Mouse (Mus musculus) heart, embryonic 10.5 days (tissue): ENCODE results near the gene Gjb1. TPM values are rescaled to one million over a fixed set of nuclear protein-coding genes. Genes with fewer than 3 reads are reported as not detected.

ENCODE experiments used
- DNase-seq: peaks from one replicate; pipeline ENCODE4 v3.0.0-alpha.2; 2017; ENCODE audit warnings: low spot score
- H3K27ac ChIP-seq: fragments of 300-500 bp; sonication (generic); 2 replicates; pipeline ENCODE4 v1.5.1; 2016; ENCODE audit warnings: mild to moderate bottlenecking
- H3K27me3 ChIP-seq: fragments of 300-500 bp; sonication (generic); 2 replicates; pipeline ENCODE4 v1.6.1; 2016; ENCODE audit warnings: mild to moderate bottlenecking; ENCODE audit not compliant: poor library complexity, insufficient read depth, severe bottlenecking
- H3K36me3 ChIP-seq: fragments of 300-500 bp; sonication (generic); 2 replicates; pipeline ENCODE4 v1.6.1; 2016; ENCODE audit warnings: mild to moderate bottlenecking, moderate library complexity
- H3K4me1 ChIP-seq: fragments of 300-500 bp; sonication (generic); 2 replicates; pipeline ENCODE4 v1.6.1; 2016; ENCODE audit warnings: mild to moderate bottlenecking
- H3K4me3 ChIP-seq: fragments of 300-500 bp; sonication (generic); 2 replicates; pipeline ENCODE4 v1.5.1; 2016; ENCODE audit warnings: mild to moderate bottlenecking, moderate library complexity
- H3K9me3 ChIP-seq: fragments of 300-500 bp; sonication (generic); 2 replicates; pipeline ENCODE4 v1.6.1; 2016; ENCODE audit warnings: mild to moderate bottlenecking, moderate library complexity
- WGBS: fragments of 180-500 bp; shearing (Covaris S2); methylation state at CpG from one replicate; pipeline ENCODE4 v1.1.7; 2016; 5-methylcytosine and 5-hydroxymethylcytosine counted together
- polyA plus RNA-seq: library from polyadenylated mRNA; unstranded; fragments of >200 nt; fragmentation: Nextera tagmentation; extraction: Ambion mirVana; gene quantifications from 2 replicates; pipeline ENCODE4 v1.2.1, GENCODE M21; 2016

The Gjb1 gene
- polyA plus RNA-seq, 1 experiment from 2014 or later, result 6.9 TPM

DNA sequence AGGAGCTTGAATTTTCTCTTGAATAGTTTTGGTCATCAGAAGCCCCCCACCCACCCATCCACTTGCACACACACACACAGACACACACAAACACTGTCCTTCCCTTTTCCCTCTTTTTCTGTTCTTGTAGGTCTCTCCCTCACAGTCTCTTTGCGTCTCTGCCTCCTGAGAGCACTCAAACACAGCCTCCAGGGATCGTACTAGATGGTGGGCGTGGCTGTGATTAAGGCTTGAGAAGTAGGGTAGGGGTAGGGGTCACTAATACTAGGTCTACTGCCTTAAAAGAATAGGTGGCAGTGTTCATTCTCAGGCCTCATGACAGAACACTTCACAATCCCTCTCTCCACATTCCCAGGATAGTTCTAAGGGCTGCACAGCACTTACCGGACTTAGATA, 44.5 kb downstream of the Gjb1 start, which contains the start of gene Zmym3:
Zmym3 (minus strand) TSS at position 150 of the 396 bp plus-strand sequence.
- Histone ChIP-seq H3K4me1 (peaks cover 11% of the 10 kb centered on the region), H3K9me3 (no peaks in the 10 kb centered on the region), H3K4me3 (peak within 1 kb of the TSS; percentile 70), H3K27me3 (peaks cover 15% of the 10 kb centered on the region; the same call in 1 of the 2 replicates), H3K36me3 (peaks cover 10% of the 10 kb centered on the region; the same call in 1 of the 2 replicates), H3K27ac (peak within 1 kb of the TSS; percentile 90)
- no peak for DNase-seq
- WGBS, result 24% methylated on average over 4 of the region's 4 CpGs

DNA sequence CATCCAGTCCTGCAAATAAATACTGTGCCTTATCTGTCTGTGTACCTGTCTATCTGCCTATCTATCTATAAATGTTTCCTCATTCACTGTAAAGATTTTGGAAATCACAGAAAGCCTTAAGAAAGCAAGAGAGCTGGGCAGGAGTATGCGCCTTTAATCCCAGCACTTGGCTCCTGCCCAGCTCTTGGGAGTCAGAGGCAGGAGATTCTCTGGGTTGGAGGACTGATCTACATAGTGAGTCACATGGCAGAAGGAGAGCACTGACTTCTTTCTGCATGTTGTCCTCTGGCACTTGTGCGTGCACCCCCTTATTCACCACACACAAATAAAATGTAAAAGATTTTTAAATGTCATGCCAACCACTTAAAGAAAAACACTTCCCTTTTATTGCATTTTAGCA, 47.3 kb downstream of the Gjb1 start:
- 0 out of 2 replicates have a peak, but pooled peaks cover 14% of the 10 kb centered on the region for H3K27me3 ChIP-seq
- DNase-seq, result no peak
- no peak overlapping the region for H3K27ac ChIP-seq
- H3K4me3 ChIP-seq, result no peak overlapping the region
- no peaks in the 10 kb centered on the region for H3K36me3 ChIP-seq
- H3K9me3 ChIP-seq, result no peaks in the 10 kb centered on the region
- 77% methylated on average over 2 of the region's 2 CpGs for WGBS
- H3K4me1 ChIP-seq, result peaks cover 3% of the 10 kb centered on the region

DNA sequence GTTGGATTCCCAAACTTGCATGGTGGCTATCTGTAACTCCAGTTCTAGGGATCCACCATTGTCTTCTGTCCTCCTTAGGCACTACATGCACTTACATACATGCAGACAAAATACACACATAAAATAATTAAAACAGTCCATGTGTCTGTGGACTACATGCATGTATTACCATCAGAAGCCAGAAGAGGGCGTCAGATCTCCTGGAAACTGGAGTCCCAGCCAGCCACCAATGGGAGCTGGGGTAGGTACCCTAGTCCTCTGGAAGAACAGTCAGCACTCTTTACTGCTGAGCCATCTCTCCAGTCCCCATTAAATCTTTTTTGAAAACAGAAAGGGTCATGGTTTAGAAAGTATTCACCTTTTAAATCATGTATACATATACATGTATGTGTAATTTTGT, 51.6 kb downstream of the Gjb1 start:
- Histone ChIP-seq H3K9me3 (no peaks in the 10 kb centered on the region), H3K4me1 (no peaks in the 10 kb centered on the region), H3K4me3 (no peak overlapping the region), H3K27me3 (peaks cover 7% of the 10 kb centered on the region; the same call in 1 of the 2 replicates), H3K27ac (no peak overlapping the region), H3K36me3 (peaks cover 11% of the 10 kb centered on the region; the same call in 1 of the 2 replicates)
- WGBS, result 4% methylated on average over 1 of the region's 1 CpGs
- no peak for DNase-seq

GRCm38 (mm10) chrX:101428785-101429141, 52.6 kb downstream of the Gjb1 start:
- H3K4me3 ChIP-seq, result peak overlapping the region; percentile 71
- H3K27me3 ChIP-seq, result peaks cover 7% of the 10 kb centered on the region; the same call in 1 of the 2 replicates
- H3K27ac ChIP-seq, result peak overlapping the region; percentile 94
- H3K4me1 ChIP-seq, result no peaks in the 10 kb centered on the region
- DNase-seq, result no peak
- no peaks in the 10 kb centered on the region for H3K9me3 ChIP-seq
- WGBS, result 27% methylated on average over 7 of the region's 7 CpGs
- peaks cover 16% of the 10 kb centered on the region for H3K36me3 ChIP-seq

DNA sequence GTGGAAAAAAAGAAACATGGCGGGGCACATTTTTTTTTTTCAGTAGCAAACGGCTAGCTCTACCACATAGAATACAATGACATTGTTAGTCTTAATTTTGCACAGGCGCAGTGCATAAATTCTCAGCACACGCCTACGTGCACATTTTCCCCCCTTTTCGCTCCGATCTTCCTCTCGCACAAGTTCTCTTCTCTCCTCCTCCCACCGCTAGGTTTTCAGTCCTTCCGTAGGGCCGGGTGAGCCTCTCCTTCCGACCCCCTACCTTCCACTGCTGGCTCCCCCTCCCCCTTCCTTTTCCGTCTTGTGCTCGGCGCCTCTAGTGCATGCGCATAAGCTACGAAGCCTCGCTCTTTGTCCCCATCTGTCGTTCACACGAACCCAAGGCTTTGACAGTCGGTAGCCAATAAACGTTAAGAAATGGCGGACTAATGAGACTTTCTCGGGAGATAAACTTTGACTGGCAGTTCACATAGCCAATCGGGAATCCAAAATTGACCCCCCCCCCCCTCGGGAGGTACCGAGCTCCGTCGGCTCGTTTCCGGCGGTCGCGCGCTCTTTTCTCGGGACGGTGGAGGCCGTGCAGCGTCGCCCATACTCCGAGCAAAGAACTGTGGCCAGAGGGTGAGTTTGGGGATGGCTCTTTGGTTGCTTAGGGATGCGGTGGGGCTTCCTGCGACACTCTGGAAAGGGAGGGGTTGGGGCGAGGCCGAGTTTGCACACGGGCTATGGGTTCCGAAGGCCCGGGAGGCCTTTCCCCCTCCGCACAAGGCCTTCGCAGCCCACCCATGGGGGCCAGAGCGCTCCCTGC, 53.2 kb downstream of the Gjb1 start, which contains the start of gene Nono:
Nono (plus strand) TSS at position 177 of the 808 bp plus-strand sequence.
- 20% methylated on average over 51 of the region's 51 CpGs for WGBS
- peak within 1 kb of the TSS; percentile 71 for H3K4me3 ChIP-seq
- peak within 1 kb of the TSS; percentile 94 for H3K27ac ChIP-seq
- peak; percentile 96 for DNase-seq
- no peaks in the 10 kb centered on the region for H3K9me3 ChIP-seq
- H3K27me3 ChIP-seq, result peaks cover 7% of the 10 kb centered on the region; the same call in 1 of the 2 replicates
- no peaks in the 10 kb centered on the region for H3K4me1 ChIP-seq
- H3K36me3 ChIP-seq, result peaks cover 16% of the 10 kb centered on the region

- H3K27ac ChIP-seq, result peak overlapping the region; percentile 94
- H3K27me3 ChIP-seq, result peaks cover 7% of the 10 kb centered on the region; the same call in 1 of the 2 replicates
- H3K4me3 ChIP-seq, result peak overlapping the region; percentile 71
- H3K9me3 ChIP-seq, result no peaks in the 10 kb centered on the region
- peaks cover 16% of the 10 kb centered on the region for H3K36me3 ChIP-seq
- no peaks in the 10 kb centered on the region for H3K4me1 ChIP-seq
- no peak for DNase-seq
- WGBS, result 13% methylated on average over 14 of the region's 14 CpGs
Measured at GRCm38 (mm10) chrX:101429976-101430375, 53.8 kb downstream of the Gjb1 start.

Other genes starting within 250 kb of the Gjb1 start
- 56.4 and 56.9 TPM in 2 replicates for gene Snx12, start 153.8 kb upstream of the Gjb1 start, polyA plus RNA-seq
- 2.4 and 2.6 TPM in 2 replicates for gene Foxo4, start 121.8 kb upstream of the Gjb1 start, polyA plus RNA-seq
- not detected in 2 replicates for gene Gm614, start 112.4 kb upstream of the Gjb1 start, polyA plus RNA-seq
- 12.5 and 13.2 TPM in 2 replicates for gene Il2rg, start 108.1 kb upstream of the Gjb1 start, polyA plus RNA-seq
- not detected in 2 replicates for gene Gm20489, start 107.4 kb upstream of the Gjb1 start, polyA plus RNA-seq
- 29.4 and 29.7 TPM in 2 replicates for gene Med12, start 102.3 kb upstream of the Gjb1 start, polyA plus RNA-seq
- gene Nlgn3, start 77.2 kb upstream of the Gjb1 start, polyA plus RNA-seq, result 2.2 and 2.4 TPM in 2 replicates
- gene Zmym3, start 44.5 kb downstream of the Gjb1 start, polyA plus RNA-seq, result 30.3 and 31.5 TPM in 2 replicates
- 350 and 419 TPM in 2 replicates for gene Nono, start 52.9 kb downstream of the Gjb1 start, polyA plus RNA-seq
- 52.2 and 78.0 TPM in 2 replicates for gene Itgb1bp2, start 72.7 kb downstream of the Gjb1 start, polyA plus RNA-seq
- gene Taf1, start 156.4 kb downstream of the Gjb1 start, polyA plus RNA-seq, result 11.1 and 12.8 TPM in 2 replicates